Mouse (Mus musculus) Patski (cell line): ENCODE results near the gene Olfr715. TPM values are rescaled to one million over a fixed set of nuclear protein-coding genes. Genes with fewer than 3 reads are reported as not detected.
"Not testable (repeated sequence)": the region's sequence is repeated elsewhere in the genome, so short reads cannot be mapped to it uniquely, and the experiment has no call there.

Source experiments
- ATAC-seq: fragments of 100-300 bp; one replicate; pipeline ENCODE4 v1.8.0; 2021
- CTCF ChIA-PET: fragments of 350-600 bp; sonication (Branson Sonifier 250); formaldehyde crosslinking; loops from one replicate; lab custom pipeline; 2022; ENCODE audit warnings: inconsistent platforms; lab: Charles Lee
- POLR2A ChIA-PET: fragments of 350-600 bp; sonication (Branson Sonifier 250); formaldehyde crosslinking; loops from one replicate; lab custom pipeline; 2022; ENCODE audit warnings: antibody characterized with exemption, inconsistent platforms; lab: Charles Lee
- DNase-seq: peaks from one replicate; pipeline ENCODE4 v3.0.0-alpha.2; 2011; ENCODE audit warnings: low read depth, low spot score
- H3K27me3 ChIP-seq: fragments of 371-371 bp; one replicate; pipeline ENCODE4 v1.5.1; 2021
- CTCF ChIP-seq: fragments of 100-300 bp; IDR thresholded peaks from one replicate; pipeline ENCODE4 v1.5.1; 2021
- in situ Hi-C: fragments of 300-500 bp; cut with MboI; formaldehyde crosslinking; loops from 3 replicates; pipeline ENCODE4 v1.11.1; 2018; ENCODE audit warnings: low pct_unique_long_range_greater_than_20kb, mixed read lengths
- polyA plus RNA-seq: library from polyadenylated mRNA; unstranded; gene quantifications from one replicate; pipeline ENCODE4 v1.2.3, GENCODE M21; 2021

Olfr715 gene
- polyA plus RNA-seq = not detected

GRCm38 (mm10) chr7:107130983-107131382, at the start of gene Olfr715:
Gene Olfr715, minus strand, starts transcription at chr7:107131083.
- POLR2A ChIA-PET, ATAC-seq, CTCF ChIA-PET, in situ Hi-C loops, DNase-seq, H3K27me3 ChIP-seq: not testable (repeated sequence)

- no peaks in the 10 kb centered on the region for H3K27me3 ChIP-seq
- no peak for DNase-seq
- CTCF ChIA-PET = no interaction called here
- TF ChIP-seq CTCF = no peak
- no peak for ATAC-seq
- POLR2A ChIA-PET = no interaction called here
- in situ Hi-C loops = no loop called here
Observed at GRCm38 (mm10) chr7:107180406-107180805, 49.5 kb upstream of the Olfr715 start.

GRCm38 (mm10) chr7:107166690-107167089, 35.8 kb upstream of the Olfr715 start, which contains the start of gene Nlrp14:
Gene Nlrp14, plus strand, starts transcription at chr7:107166990.
- no peak for TF ChIP-seq CTCF
- in situ Hi-C loops = no loop called here
- CTCF ChIA-PET = no interaction called here
- POLR2A ChIA-PET = no interaction called here
- ATAC-seq (no peak), DNase-seq (no peak)
- no peaks in the 10 kb centered on the region for H3K27me3 ChIP-seq

- H3K27me3 ChIP-seq, ATAC-seq, POLR2A ChIA-PET, CTCF ChIA-PET, DNase-seq, in situ Hi-C loops: not testable (repeated sequence)
Observed at GRCm38 (mm10) chr7:107138027-107138426, 7.1 kb upstream of the Olfr715 start, which contains the start of gene Olfr716. Gene Olfr716, plus strand, starts transcription at chr7:107138327.

- DNase-seq, in situ Hi-C loops, ATAC-seq, POLR2A ChIA-PET, H3K27me3 ChIP-seq, CTCF ChIA-PET: not testable (repeated sequence)
Observed at GRCm38 (mm10) chr7:107110269-107110668, 20.6 kb downstream of the Olfr715 start, which contains the start of gene Olfr715b. Gene Olfr715b, minus strand, starts transcription at chr7:107110369.

- H3K27me3 ChIP-seq = no peaks in the 10 kb centered on the region
- no peak for ATAC-seq
- no peak for DNase-seq
- TF ChIP-seq CTCF = no peak
- ChIA-PET POLR2A (no interaction called here), CTCF (no interaction called here)
- in situ Hi-C loops = no loop called here
Observed at GRCm38 (mm10) chr7:107092920-107093319, 38.0 kb downstream of the Olfr715 start, which contains the start of gene Olfr17. Gene Olfr17, plus strand, starts transcription at chr7:107093220.

Other genes starting within 250 kb of the Olfr715 start
- not detected for gene Olfr706, start 242.9 kb downstream of the Olfr715 start, polyA plus RNA-seq
- gene Olfr707, start 229.8 kb downstream of the Olfr715 start, polyA plus RNA-seq = not detected
- gene Olfr1532-ps1, start 223.1 kb downstream of the Olfr715 start, polyA plus RNA-seq = not detected
- not detected for gene Olfr709-ps1, start 198.9 kb downstream of the Olfr715 start, polyA plus RNA-seq
- gene Olfr710, start 182.8 kb downstream of the Olfr715 start, polyA plus RNA-seq = not detected
- gene Olfr6, start 167.1 kb downstream of the Olfr715 start, polyA plus RNA-seq = not detected
- gene Olfr711, start 155.6 kb downstream of the Olfr715 start, polyA plus RNA-seq = not detected
- not detected for gene Olfr2, start 125.0 kb downstream of the Olfr715 start, polyA plus RNA-seq
- not detected for gene Olfr713, start 99.9 kb downstream of the Olfr715 start, polyA plus RNA-seq
- gene Olfr714, start 60.1 kb downstream of the Olfr715 start, polyA plus RNA-seq = not detected
- gene Olfr17, start 37.9 kb downstream of the Olfr715 start, polyA plus RNA-seq = not detected
- gene Olfr715b, start 20.7 kb downstream of the Olfr715 start, polyA plus RNA-seq = not detected
- not detected for gene Olfr716, start 7.2 kb upstream of the Olfr715 start, polyA plus RNA-seq
- not detected for gene Nlrp14, start 35.9 kb upstream of the Olfr715 start, polyA plus RNA-seq
- not detected for gene Rbmxl2, start 78.4 kb upstream of the Olfr715 start, polyA plus RNA-seq
- gene Syt9, start 239.6 kb upstream of the Olfr715 start, polyA plus RNA-seq = not detected